Mouse (Mus musculus) mesoderm, embryonic 11.5 days (tissue): ENCODE data around the gene Abi2.

Experiments used
- DNase-seq: peaks from one replicate; pipeline ENCODE4 v3.0.0-alpha.2; 2012; ENCODE audit warnings: low read depth, low spot score

Abi2 gene

GRCm38 (mm10) chr1:60489660-60490059 is 80.2 kb downstream of the Abi2 start:
- DNase-seq = no peak

GRCm38 (mm10) chr1:60490510-60490909 is 81.1 kb downstream of the Abi2 start:
- no peak for DNase-seq

GRCm38 (mm10) chr1:60492404-60492803 is 83.0 kb downstream of the Abi2 start:
- no peak for DNase-seq

GRCm38 (mm10) chr1:60493421-60493820 is 84.0 kb downstream of the Abi2 start:
- no peak for DNase-seq

GRCm38 (mm10) chr1:60503456-60503855 is 94.0 kb downstream of the Abi2 start:
- DNase-seq = no peak

- no peak for DNase-seq
Observed at GRCm38 (mm10) chr1:60510584-60510983, 101.2 kb downstream of the Abi2 start.

- DNase-seq = no peak
Observed at GRCm38 (mm10) chr1:60530107-60530506, 120.7 kb downstream of the Abi2 start.

GRCm38 (mm10) chr1:60530636-60531035 is 121.2 kb downstream of the Abi2 start:
- DNase-seq = no peak
